Mouse (Mus musculus): Measurements from ENCODE around the gene Gart.

DNA sequence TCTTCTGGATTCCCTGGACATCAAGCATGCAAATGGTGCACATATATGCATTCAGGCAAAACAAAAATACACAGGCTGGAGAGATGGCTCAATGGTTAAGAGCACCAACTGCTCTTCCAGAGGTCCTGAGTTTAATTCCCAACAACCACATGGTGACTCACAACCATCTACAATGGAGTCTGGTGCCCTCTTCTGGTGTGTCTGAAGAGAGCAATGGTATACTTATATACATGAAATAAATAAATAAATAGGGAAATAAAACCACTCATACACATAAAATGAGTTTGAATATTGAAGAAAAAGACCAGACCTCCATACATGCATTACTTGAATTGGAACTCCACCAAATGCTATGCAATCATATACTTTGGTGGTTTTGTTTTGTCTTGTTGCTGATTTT lies 47.5 kb downstream of the Gart start:
- TF ChIP-seq CTCF (IDR thresholded peaks at IDR 0.05; ENCODE audit: control insufficient read depth, insufficient read depth, insufficient replicate concordance, low read depth, low read length), result no peak
- no peak for TF ChIP-seq POLR2A (IDR thresholded peaks at IDR 0.05; ENCODE audit: control insufficient read depth, low read depth, low read length)

Measured in testis, adult 2 months (tissue).